Comparison of ENCODE assay signal across 23 mouse cellular contexts in genomic region chr2:165102920-165103319, GRCm38 (mm10). TPM values are rescaled to one million over a fixed set of nuclear protein-coding genes. Genes with fewer than 3 reads are reported as not detected.
"Had no signal": no experiment of that assay in that cellular context is flagged by ENCODE, and none has a peak within 500 bp of the region (broad histone marks: within the 10 kb centered on the region; RNA-seq: fewer than 3 reads in every experiment).

No protein-coding gene starts in this region.

- H3K27ac ChIP-seq: kidney, embryonic 15.5 days; limb, embryonic 13.5 days; liver, embryonic 15.5 days; macrophage; midbrain, embryonic 13.5 days; neural tube, embryonic 15.5 days had no signal

- H3K4me1 ChIP-seq: limb, embryonic 13.5 days; liver, embryonic 15.5 days had no signal

- ATAC-seq: midbrain, embryonic 13.5 days had no signal

- H3K9me3 ChIP-seq: kidney, embryonic 15.5 days; limb, embryonic 13.5 days; liver, embryonic 15.5 days; midbrain, embryonic 13.5 days; neural tube, embryonic 15.5 days had no signal

- DNase-seq: kidney, adult 2 months; kidney, postnatal 36 days; left cerebral cortex, postnatal 4 days; lung, adult 2 months; lung, postnatal 10 days; right cerebral cortex, adult 18-20 months; right cerebral cortex, postnatal 25 days; thymus, adult 18-20 months; thymus, postnatal 14 days had no signal

- H3K9ac ChIP-seq: kidney, embryonic 15.5 days; limb, embryonic 13.5 days; liver, embryonic 15.5 days; midbrain, embryonic 13.5 days; neural tube, embryonic 15.5 days had no signal

- H3K4me3 ChIP-seq: kidney, embryonic 15.5 days; limb, embryonic 13.5 days; liver, embryonic 15.5 days; midbrain, embryonic 13.5 days; neural tube, embryonic 15.5 days had no signal

- H3K36me3 ChIP-seq: kidney, embryonic 15.5 days; limb, embryonic 13.5 days; liver, embryonic 15.5 days; midbrain, embryonic 13.5 days; neural tube, embryonic 15.5 days had no signal

- H3K4me2 ChIP-seq: kidney, embryonic 15.5 days; limb, embryonic 13.5 days; liver, embryonic 15.5 days; midbrain, embryonic 13.5 days; neural tube, embryonic 15.5 days had no signal

RNA-seq across cellular contexts. Expression of gene 1700025C18Rik, which starts 12.4 kb away (rescaled TPM):
- total RNA-seq: layer of hippocampus, adult 18-20 months; layer of hippocampus, postnatal 10 days; left cerebral cortex, postnatal 10 days; left cerebral cortex, postnatal 4 days; liver, adult 2 months; midbrain, postnatal 0 days had no signal
- polyA plus RNA-seq: kidney, adult 2 months; kidney, embryonic 15.5 days; limb, embryonic 13.5 days; liver, adult 2 months; liver, embryonic 15.5 days; lung, adult 2 months; macrophage; midbrain, embryonic 13.5 days; midbrain, postnatal 0 days; neural tube, embryonic 11.5 days; neural tube, embryonic 15.5 days; stomach, embryonic 14.5 days; urinary bladder, adult 2 months had no signal
